Mouse (Mus musculus) erythroblast, embryonic 14.5 days (primary cell): ENCODE results near the gene Shank2.

ENCODE experiments used
- GATA1 ChIP-seq: IDR thresholded peaks from 2 replicates; pipeline ENCODE4 v1.6.1; 2012; ENCODE audit warnings: low read length, inconsistent platforms, mixed read lengths
- TAL1 ChIP-seq: IDR thresholded peaks from 3 replicates; pipeline ENCODE4 v1.6.1; 2012; ENCODE audit warnings: low read length, inconsistent platforms, mixed read lengths

- TF ChIP-seq TAL1 (no peak), GATA1 (no peak)
Measured at GRCm38 (mm10) chr7:143977831-143978682, 23.7 kb upstream of the Shank2 start.
